Mouse (Mus musculus) kidney, postnatal 25 days (tissue): ENCODE measurements around the gene Fam71a.

Source experiments
- DNase-seq, 2 experiments: peaks; one replicate each; pipeline ENCODE4 v3.0.0; 2021; ENCODE audit warnings: mixed read lengths in 2 of 2

Fam71a gene

GRCm38 (mm10) chr1:191164717-191165116, at the start of gene Fam71a:
TSS of gene Fam71a (minus strand) at chr1:191164817.
- DNase-seq: no peak

GRCm38 (mm10) chr1:191211096-191211495, 46.5 kb upstream of the Fam71a start:
- no peak for DNase-seq

- no peak for DNase-seq
Measured at GRCm38 (mm10) chr1:191205791-191206190, 41.2 kb upstream of the Fam71a start.

- DNase-seq: no peak
Measured at GRCm38 (mm10) chr1:191204876-191205275, 40.3 kb upstream of the Fam71a start.

- peak; percentile 35 to 65 for DNase-seq
Measured at GRCm38 (mm10) chr1:191203496-191203895, 38.9 kb upstream of the Fam71a start.

GRCm38 (mm10) chr1:191202208-191202952, 37.8 kb upstream of the Fam71a start:
- no peak for DNase-seq

GRCm38 (mm10) chr1:191200816-191201602, 36.4 kb upstream of the Fam71a start:
- DNase-seq: no peak

- DNase-seq: no peak
Measured at GRCm38 (mm10) chr1:191197916-191198315, 33.3 kb upstream of the Fam71a start.

GRCm38 (mm10) chr1:191196016-191196415, 31.4 kb upstream of the Fam71a start:
- peak in 1 of 2 experiments; percentile 55 for DNase-seq

GRCm38 (mm10) chr1:191193657-191194424, 29.2 kb upstream of the Fam71a start:
- peak; percentile 43 to 72 for DNase-seq

GRCm38 (mm10) chr1:191192751-191193150, 28.1 kb upstream of the Fam71a start:
- no peak for DNase-seq

- DNase-seq: no peak
Measured at GRCm38 (mm10) chr1:191192213-191192612, 27.6 kb upstream of the Fam71a start.

- DNase-seq: no peak
Measured at GRCm38 (mm10) chr1:191189671-191190372, 25.2 kb upstream of the Fam71a start.

- DNase-seq: peak; percentile 52 to 59
Measured at GRCm38 (mm10) chr1:191186386-191186770, 21.8 kb upstream of the Fam71a start.

- DNase-seq: peak in 1 of 2 experiments; percentile 35
Measured at GRCm38 (mm10) chr1:191185761-191186385, 21.3 kb upstream of the Fam71a start.

GRCm38 (mm10) chr1:191184841-191185251, 20.2 kb upstream of the Fam71a start:
- DNase-seq: peak; percentile 25 to 71

GRCm38 (mm10) chr1:191184066-191184815, 19.6 kb upstream of the Fam71a start:
- peak; percentile 19 to 58 for DNase-seq

GRCm38 (mm10) chr1:191183163-191184065, 18.8 kb upstream of the Fam71a start:
- peak; percentile 98 to 99 for DNase-seq

GRCm38 (mm10) chr1:191182431-191183162, 18.0 kb upstream of the Fam71a start:
- peak; percentile 68 to 82 for DNase-seq
